Mouse (Mus musculus) erythroblast, embryonic 14.5 days (primary cell): ENCODE data around the gene Epb41. TPM values are rescaled to one million over a fixed set of nuclear protein-coding genes. Genes with fewer than 3 reads are reported as not detected.

Source experiments
- H3K27me3 ChIP-seq: 2 replicates; pipeline ENCODE4 v1.6.1; 2012; ENCODE audit warnings: inconsistent platforms; ENCODE audit not compliant: control insufficient read depth
- H3K36me3 ChIP-seq: 2 replicates; pipeline ENCODE4 v1.6.1; 2012; ENCODE audit warnings: mild to moderate bottlenecking, inconsistent platforms; ENCODE audit not compliant: control insufficient read depth
- H3K4me1 ChIP-seq: 2 replicates; pipeline ENCODE4 v1.6.1; 2012; ENCODE audit warnings: inconsistent platforms; ENCODE audit not compliant: control insufficient read depth
- H3K4me3 ChIP-seq: replicated peaks from 2 replicates; pipeline ENCODE3; 2012; ENCODE audit warnings: moderate library complexity, mild to moderate bottlenecking, inconsistent platforms
- H3K9me3 ChIP-seq: 2 replicates; pipeline ENCODE4 v1.6.1; 2012; ENCODE audit warnings: low read length, inconsistent platforms, mixed read lengths; ENCODE audit not compliant: control insufficient read depth
- GATA1 ChIP-seq: IDR thresholded peaks from 2 replicates; pipeline ENCODE4 v1.6.1; 2012; ENCODE audit warnings: low read length, inconsistent platforms, mixed read lengths
- TAL1 ChIP-seq: IDR thresholded peaks from 3 replicates; pipeline ENCODE4 v1.6.1; 2012; ENCODE audit warnings: low read length, inconsistent platforms, mixed read lengths
- polyA plus RNA-seq: library from polyadenylated mRNA; stranded (reverse); fragments of >175 nt; gene quantifications from 2 replicates; pipeline ENCODE4 v1.2.3, GENCODE M21; 2012

Gene Epb41
- polyA plus RNA-seq, 1 experiment, result 120 TPM

DNA sequence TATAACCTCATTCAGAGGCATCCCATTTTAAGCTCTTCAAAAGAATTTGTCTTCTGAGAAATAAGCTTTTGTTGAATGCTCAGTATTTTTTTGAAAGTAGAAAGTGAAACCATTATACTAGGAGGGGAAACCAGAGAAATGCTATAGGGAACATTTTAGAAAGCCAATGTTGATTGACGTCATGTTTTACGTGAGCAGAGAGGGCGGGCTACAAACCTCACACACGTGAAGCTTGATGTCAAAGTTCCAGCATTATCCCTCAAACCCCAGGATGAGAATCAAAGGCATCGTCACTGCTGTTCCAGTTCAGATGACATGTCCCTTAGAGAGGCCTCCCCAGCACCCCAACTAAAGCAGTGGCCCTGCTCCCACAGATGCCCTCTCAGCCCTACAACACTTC is 66.9 kb downstream of the Epb41 start:
- H3K36me3 ChIP-seq, result peaks cover 99% of the 10 kb centered on the region
- H3K27me3 ChIP-seq, result no peaks in the 10 kb centered on the region
- peaks cover 37% of the 10 kb centered on the region for H3K4me1 ChIP-seq
- TF ChIP-seq GATA1, result no peak
- TF ChIP-seq TAL1, result no peak
- no peak overlapping the region for H3K4me3 ChIP-seq
- H3K9me3 ChIP-seq, result no peaks in the 10 kb centered on the region

DNA sequence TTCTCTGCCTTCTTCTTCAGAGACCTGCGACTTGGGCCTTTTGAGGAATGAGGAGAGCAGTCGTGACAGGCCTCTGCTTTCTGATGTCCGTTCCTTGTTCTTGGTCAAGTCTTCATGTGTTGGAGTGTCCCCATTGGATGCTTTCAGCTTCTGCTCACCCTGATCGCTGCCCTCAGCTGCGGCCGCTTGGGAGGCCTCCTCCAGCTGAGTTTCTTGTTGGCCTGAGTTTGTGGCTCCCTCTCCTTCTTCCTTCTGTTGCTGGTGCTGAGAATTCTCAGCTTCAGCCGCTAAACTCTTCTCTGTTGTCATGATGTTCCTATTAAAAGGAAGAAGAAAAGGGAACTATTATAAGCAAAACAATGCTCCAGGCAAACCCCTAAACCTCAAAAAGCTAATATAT is 68.0 kb downstream of the Epb41 start:
- Histone ChIP-seq H3K4me3 (no peak overlapping the region), H3K9me3 (no peaks in the 10 kb centered on the region), H3K36me3 (peaks cover 99% of the 10 kb centered on the region), H3K4me1 (peaks cover 30% of the 10 kb centered on the region), H3K27me3 (no peaks in the 10 kb centered on the region)
- no peak for TF ChIP-seq GATA1
- no peak for TF ChIP-seq TAL1

- TF ChIP-seq GATA1 (no peak), TAL1 (no peak)
- peaks cover 11% of the 10 kb centered on the region for H3K4me1 ChIP-seq
- no peaks in the 10 kb centered on the region for H3K9me3 ChIP-seq
- H3K36me3 ChIP-seq, result peaks cover 100% of the 10 kb centered on the region
- H3K4me3 ChIP-seq, result no peak overlapping the region
- H3K27me3 ChIP-seq, result no peaks in the 10 kb centered on the region
Observed at GRCm38 (mm10) chr4:131998641-131999040, 76.5 kb downstream of the Epb41 start.

- H3K27me3 ChIP-seq, result no peaks in the 10 kb centered on the region
- peaks cover 11% of the 10 kb centered on the region for H3K4me1 ChIP-seq
- H3K4me3 ChIP-seq, result no peak overlapping the region
- H3K9me3 ChIP-seq, result no peaks in the 10 kb centered on the region
- peaks cover 100% of the 10 kb centered on the region for H3K36me3 ChIP-seq
- TF ChIP-seq GATA1, result no peak
- no peak for TF ChIP-seq TAL1
Observed at GRCm38 (mm10) chr4:131997476-131997875, 77.6 kb downstream of the Epb41 start.

DNA sequence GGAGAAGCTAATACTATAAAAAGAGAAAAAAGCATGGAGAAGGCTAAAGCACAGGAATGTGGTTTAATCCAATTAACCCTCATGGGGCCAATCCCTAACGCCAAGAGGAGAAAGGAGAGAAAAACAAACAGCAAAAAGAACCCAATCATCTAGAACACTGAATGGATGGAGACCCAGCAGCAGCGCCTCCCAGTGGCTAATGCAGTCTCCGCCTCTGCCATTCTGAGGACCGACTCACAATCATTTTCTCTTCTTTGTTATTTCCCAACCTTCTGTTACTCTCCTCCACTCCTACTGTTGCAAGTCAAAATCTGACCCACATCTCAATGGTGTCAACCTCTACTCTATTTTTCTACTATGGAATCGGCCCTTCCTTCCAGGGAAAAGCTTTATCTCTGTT is 78.1 kb downstream of the Epb41 start:
- Histone ChIP-seq H3K4me3 (no peak overlapping the region), H3K9me3 (no peaks in the 10 kb centered on the region), H3K27me3 (no peaks in the 10 kb centered on the region), H3K4me1 (peaks cover 11% of the 10 kb centered on the region), H3K36me3 (peaks cover 100% of the 10 kb centered on the region)
- TF ChIP-seq GATA1 (no peak), TAL1 (no peak)

- Histone ChIP-seq H3K4me1 (peaks cover 9% of the 10 kb centered on the region), H3K4me3 (no peak overlapping the region), H3K27me3 (no peaks in the 10 kb centered on the region), H3K36me3 (peaks cover 100% of the 10 kb centered on the region), H3K9me3 (no peaks in the 10 kb centered on the region)
- no peak for TF ChIP-seq GATA1
- TF ChIP-seq TAL1, result no peak
Observed at GRCm38 (mm10) chr4:131993792-131994191, 81.3 kb downstream of the Epb41 start.

DNA sequence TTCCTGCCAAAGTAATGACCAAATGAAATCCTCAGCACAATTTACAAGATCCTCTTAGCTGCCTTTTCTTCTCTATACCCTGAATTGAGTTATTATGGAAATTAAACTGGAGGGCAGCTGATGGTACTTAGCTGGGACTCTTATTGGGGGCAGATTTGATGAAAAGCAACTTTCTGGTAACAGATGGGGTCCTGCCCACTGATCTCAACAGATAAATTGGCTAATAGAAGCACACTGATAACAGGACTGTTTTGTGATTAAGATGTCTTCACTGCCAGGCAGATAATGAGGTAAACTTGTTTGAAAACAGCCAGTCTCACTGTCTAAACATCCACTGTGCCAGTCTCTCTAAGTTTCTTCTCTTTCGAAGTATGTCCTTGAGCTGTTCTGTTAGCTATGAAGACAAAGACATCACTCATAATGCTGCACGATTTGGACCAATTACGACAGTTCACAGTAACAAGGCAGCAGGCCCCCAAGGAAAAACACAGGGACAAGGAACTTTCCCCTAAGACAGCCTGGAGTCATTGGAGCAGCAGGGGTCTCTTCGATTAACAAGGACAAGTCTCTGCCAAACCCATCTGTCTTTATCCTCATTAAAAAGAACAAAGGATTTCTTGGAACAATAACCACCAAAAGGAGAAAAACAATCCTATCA is 92.1 kb downstream of the Epb41 start:
- TF ChIP-seq GATA1 (no peak), TAL1 (no peak)
- H3K4me3 ChIP-seq, result no peak overlapping the region
- peaks cover 99% of the 10 kb centered on the region for H3K36me3 ChIP-seq
- no peaks in the 10 kb centered on the region for H3K27me3 ChIP-seq
- no peaks in the 10 kb centered on the region for H3K9me3 ChIP-seq
- H3K4me1 ChIP-seq, result peaks cover 2% of the 10 kb centered on the region; the same call in 1 of the 2 replicates

- Histone ChIP-seq H3K9me3 (no peaks in the 10 kb centered on the region), H3K4me3 (no peak overlapping the region), H3K4me1 (peaks cover 6% of the 10 kb centered on the region), H3K27me3 (no peaks in the 10 kb centered on the region), H3K36me3 (peaks cover 99% of the 10 kb centered on the region)
- TF ChIP-seq GATA1 (no peak), TAL1 (no peak)
Observed at GRCm38 (mm10) chr4:131981755-131982154, 93.4 kb downstream of the Epb41 start.

- H3K36me3 ChIP-seq, result peaks cover 99% of the 10 kb centered on the region
- TF ChIP-seq TAL1 (no peak), GATA1 (no peak)
- H3K9me3 ChIP-seq, result no peaks in the 10 kb centered on the region
- H3K4me3 ChIP-seq, result no peak overlapping the region
- peaks cover 3% of the 10 kb centered on the region for H3K4me1 ChIP-seq
- no peaks in the 10 kb centered on the region for H3K27me3 ChIP-seq
Observed at GRCm38 (mm10) chr4:131977201-131977600, 97.9 kb downstream of the Epb41 start.
